Mouse (Mus musculus) CH12.LX (cell line): ENCODE measurements at regions not wholly inside any gene's neighbourhood (a gene's known extent, or its start where the extent isn't known, plus 50 kb on each side); places are given as distances from the start of the nearest gene placed in this dataset.

Source experiments
- DNase-seq: peaks from one replicate; pipeline ENCODE4 v3.0.0-alpha.2; 2013; ENCODE audit errors: extremely low read depth
- H3K27ac ChIP-seq: 2 replicates; pipeline ENCODE4 v1.5.1; 2012; ENCODE audit warnings: low read depth, mild to moderate bottlenecking, control low read depth, moderate library complexity; ENCODE audit not compliant: insufficient read depth
- H3K27me3 ChIP-seq: replicated peaks from 2 replicates; pipeline ENCODE3; 2012; ENCODE audit warnings: inconsistent platforms
- H3K36me3 ChIP-seq, 2 experiments: replicated peaks in 1 of 2; 2 replicates each; pipeline versions ENCODE3 to v1.6.1; 2012; ENCODE audit warnings: inconsistent platforms in 1 of 2, low read length in 1 of 2, mild to moderate bottlenecking in 1 of 2, mixed read lengths in 1 of 2, moderate library complexity in 1 of 2; ENCODE audit not compliant: control insufficient read depth in 1 of 2, insufficient read depth in 1 of 2
- H3K4me1 ChIP-seq, 2 experiments: 2 replicates each; pipeline ENCODE4 v1.6.1; 2012; ENCODE audit warnings: inconsistent platforms in 1 of 2, moderate library complexity in 1 of 2; ENCODE audit not compliant: insufficient read depth in 2 of 2, control insufficient read depth in 1 of 2
- H3K4me2 ChIP-seq: 2 replicates; pipeline ENCODE4 v1.6.1; 2012; ENCODE audit warnings: low read depth, mild to moderate bottlenecking, control low read depth; ENCODE audit not compliant: poor library complexity, insufficient read depth, severe bottlenecking
- H3K4me3 ChIP-seq, 3 experiments: fragments of 150-350 bp in 1 of 3; sonication (generic) in 1 of 3; replicated peaks in 1 of 3; 2 replicates each; pipeline versions ENCODE3 to v1.5.1; 2011 to 2012; ENCODE audit warnings: low read depth in 2 of 3, low read length in 2 of 3, mild to moderate bottlenecking in 2 of 3, moderate library complexity in 2 of 3, control low read depth in 1 of 3, improper control_type of control experiment in 1 of 3, inconsistent platforms in 1 of 3, mixed read lengths in 1 of 3; ENCODE audit not compliant: poor library complexity in 1 of 3
- H3K79me2 ChIP-seq: replicated peaks from 2 replicates; pipeline ENCODE4 v1.6.1; 2012; ENCODE audit warnings: mild to moderate bottlenecking, moderate library complexity; ENCODE audit not compliant: control insufficient read depth, poor library complexity, insufficient read depth, severe bottlenecking; ENCODE audit errors: extremely low read depth
- H3K9ac ChIP-seq: 2 replicates; pipeline ENCODE4 v1.6.1; 2012; ENCODE audit warnings: low read depth, mild to moderate bottlenecking, control low read depth, moderate library complexity; ENCODE audit not compliant: insufficient read depth
- H3K9me3 ChIP-seq: replicated peaks from 2 replicates; pipeline ENCODE3; 2012; ENCODE audit warnings: low read length, inconsistent platforms, mixed read lengths
- BHLHE40 ChIP-seq: IDR thresholded peaks from 2 replicates; pipeline ENCODE4 v1.6.1; 2011; ENCODE audit warnings: mild to moderate bottlenecking, low read depth, low read length, improper control_type of control experiment
- CHD1 ChIP-seq: IDR thresholded peaks from 2 replicates; pipeline ENCODE4 v1.6.1; 2012; ENCODE audit warnings: low read depth, low read length, improper control_type of control experiment, inconsistent platforms
- CTCF ChIP-seq, 2 experiments: IDR thresholded peaks in 1 of 2; conservative IDR thresholded peaks in 1 of 2; 2 replicates each; pipeline ENCODE4 v1.5.1; 2011 to 2012; ENCODE audit warnings: low read depth in 2 of 2, low read length in 2 of 2, improper control_type of control experiment in 1 of 2, inconsistent platforms in 1 of 2, mild to moderate bottlenecking in 1 of 2, moderate library complexity in 1 of 2
- ELF1 ChIP-seq: IDR thresholded peaks from 2 replicates; pipeline ENCODE4 v1.6.1; 2014; ENCODE audit warnings: low read depth, mild to moderate bottlenecking, inconsistent platforms, low read length, improper control_type of control experiment
- GABPA ChIP-seq: IDR thresholded peaks from 2 replicates; pipeline ENCODE4 v1.6.1; 2012; ENCODE audit warnings: low read depth, low read length, improper control_type of control experiment, inconsistent platforms; ENCODE audit not compliant: insufficient replicate concordance
- HCFC1 ChIP-seq: IDR thresholded peaks from 2 replicates; pipeline ENCODE4 v1.6.1; 2012; ENCODE audit warnings: low read depth, mild to moderate bottlenecking, inconsistent platforms, low read length, improper control_type of control experiment
- JUN ChIP-seq: IDR thresholded peaks from 2 replicates; pipeline ENCODE4 v1.6.1; 2011; ENCODE audit warnings: low read depth, mild to moderate bottlenecking, low read length, improper control_type of control experiment, moderate library complexity; ENCODE audit not compliant: insufficient read depth
- JUND ChIP-seq: conservative IDR thresholded peaks from 2 replicates; pipeline ENCODE4 v1.6.1; 2011; ENCODE audit warnings: low read depth, low read length, improper control_type of control experiment
- KAT2A ChIP-seq: IDR thresholded peaks from 2 replicates; pipeline ENCODE4 v1.6.1; 2012; ENCODE audit warnings: low read length, improper control_type of control experiment, inconsistent platforms; ENCODE audit not compliant: insufficient replicate concordance
- MAZ ChIP-seq: IDR thresholded peaks from 2 replicates; pipeline ENCODE4 v1.6.1; 2012; ENCODE audit warnings: low read depth, mild to moderate bottlenecking, inconsistent platforms, low read length, improper control_type of control experiment, moderate library complexity
- MEF2A ChIP-seq: IDR thresholded peaks from 2 replicates; pipeline ENCODE4 v1.6.1; 2014; ENCODE audit warnings: low read depth, mild to moderate bottlenecking, inconsistent platforms, low read length, improper control_type of control experiment, borderline replicate concordance
- MYC ChIP-seq: IDR thresholded peaks from 2 replicates; pipeline ENCODE4 v1.6.1; 2011; ENCODE audit warnings: low read depth, mild to moderate bottlenecking, improper control_type of control experiment, low read length
- POLR2A ChIP-seq: IDR thresholded peaks from 2 replicates; pipeline ENCODE4 v1.6.1; 2011; ENCODE audit warnings: low read depth, mild to moderate bottlenecking, improper control_type of control experiment, low read length
- RCOR1 ChIP-seq: conservative IDR thresholded peaks from 2 replicates; pipeline ENCODE4 v1.6.1; 2012; ENCODE audit warnings: low read depth, mild to moderate bottlenecking, inconsistent platforms, low read length, improper control_type of control experiment
- SMC3 ChIP-seq: IDR thresholded peaks from 2 replicates; pipeline ENCODE4 v1.6.1; 2011; ENCODE audit warnings: low read depth, low read length, improper control_type of control experiment
- TCF12 ChIP-seq: IDR thresholded peaks from 2 replicates; pipeline ENCODE4 v1.6.1; 2014; ENCODE audit warnings: low read depth, mild to moderate bottlenecking, inconsistent platforms, low read length, improper control_type of control experiment
- ZC3H11A ChIP-seq: IDR thresholded peaks from 2 replicates; pipeline ENCODE4 v1.6.1; 2012; ENCODE audit warnings: low read depth, mild to moderate bottlenecking, inconsistent platforms, low read length, improper control_type of control experiment
- ZKSCAN1 ChIP-seq: IDR thresholded peaks from 2 replicates; pipeline ENCODE4 v1.6.1; 2012; ENCODE audit warnings: low read depth, inconsistent platforms, low read length, improper control_type of control experiment, borderline replicate concordance
- ZMIZ1 ChIP-seq: IDR thresholded peaks from 2 replicates; pipeline ENCODE4 v1.6.1; 2012; ENCODE audit warnings: low read depth, mild to moderate bottlenecking, inconsistent platforms, low read length, improper control_type of control experiment
- dilution Hi-C: fragments of 300-500 bp; cut with MboI; formaldehyde crosslinking; loops from 2 replicates; pipeline ENCODE4 v1.14.3; 2020; ENCODE audit warnings: low sequenced_read_pairs; ENCODE audit not compliant: extremely low pct_unique_long_range_greater_than_20kb, extremely low pct_ligation_motif_present
- in situ Hi-C: fragments of 300-500 bp; cut with MboI; formaldehyde crosslinking; loops from 3 replicates; pipeline ENCODE4 v1.14.3; 2019; ENCODE audit warnings: low sequenced_read_pairs, low pct_ligation_motif_present, low pct_unique_long_range_greater_than_20kb, mixed read lengths

GRCm38 (mm10) chr1:42006235-42006634 lies 689.3 kb upstream of the Pou3f3 start:
- no peak overlapping the region for H3K9ac ChIP-seq
- H3K4me1 ChIP-seq, result no peaks in the 10 kb centered on the region
- H3K27ac ChIP-seq, result no peak overlapping the region
- H3K36me3 ChIP-seq, result no peaks in the 10 kb centered on the region
- H3K9me3 ChIP-seq, result peaks cover 48% of the 10 kb centered on the region
- dilution Hi-C loops, result no loop called here
- H3K4me2 ChIP-seq, result no peak overlapping the region
- no peak overlapping the region for H3K4me3 ChIP-seq
- no peak for TF ChIP-seq JUND
- TF ChIP-seq KAT2A, result no peak
- TF ChIP-seq CTCF (conservative IDR thresholded peaks at IDR 0.05 in 1 of 2, IDR thresholded peaks at IDR 0.05 in 1 of 2; ENCODE audit: low read depth in 2 of 2, low read length in 2 of 2), result no peak
- TF ChIP-seq SMC3, result no peak
- TF ChIP-seq MEF2A, result no peak
- no peak for TF ChIP-seq ZMIZ1
- no peak for TF ChIP-seq POLR2A
- in situ Hi-C loops, result no loop called here
- no peak for DNase-seq
- no peaks in the 10 kb centered on the region for H3K79me2 ChIP-seq
- H3K27me3 ChIP-seq, result no peaks in the 10 kb centered on the region

GRCm38 (mm10) chr1:42008046-42008445 lies 687.5 kb upstream of the Pou3f3 start:
- TF ChIP-seq ZKSCAN1 (no peak), KAT2A (no peak), MAZ (no peak), ZC3H11A (no peak), CHD1 (no peak), RCOR1 (no peak), BHLHE40 (no peak), MYC (no peak), TCF12 (no peak), JUND (no peak), JUN (no peak), GABPA (no peak), ELF1 (no peak), HCFC1 (no peak)
- H3K9me3 ChIP-seq, result peaks cover 45% of the 10 kb centered on the region
- no peaks in the 10 kb centered on the region for H3K79me2 ChIP-seq
- H3K4me1 ChIP-seq, result no peaks in the 10 kb centered on the region
- H3K4me3 ChIP-seq, result no peak overlapping the region
- no peaks in the 10 kb centered on the region for H3K36me3 ChIP-seq
- dilution Hi-C loops (no loop called here), in situ Hi-C loops (no loop called here)
- no peak overlapping the region for H3K27ac ChIP-seq
- H3K27me3 ChIP-seq, result no peaks in the 10 kb centered on the region
- no peak for DNase-seq
- H3K4me2 ChIP-seq, result no peak overlapping the region
- H3K9ac ChIP-seq, result no peak overlapping the region
